Mouse (Mus musculus): ENCODE measurements around the gene Gm5741.
"Not testable (repeated sequence)": the region's sequence is repeated elsewhere in the genome, so short reads cannot be mapped to it uniquely, and the experiment has no call there.

Gm5741 gene

DNA sequence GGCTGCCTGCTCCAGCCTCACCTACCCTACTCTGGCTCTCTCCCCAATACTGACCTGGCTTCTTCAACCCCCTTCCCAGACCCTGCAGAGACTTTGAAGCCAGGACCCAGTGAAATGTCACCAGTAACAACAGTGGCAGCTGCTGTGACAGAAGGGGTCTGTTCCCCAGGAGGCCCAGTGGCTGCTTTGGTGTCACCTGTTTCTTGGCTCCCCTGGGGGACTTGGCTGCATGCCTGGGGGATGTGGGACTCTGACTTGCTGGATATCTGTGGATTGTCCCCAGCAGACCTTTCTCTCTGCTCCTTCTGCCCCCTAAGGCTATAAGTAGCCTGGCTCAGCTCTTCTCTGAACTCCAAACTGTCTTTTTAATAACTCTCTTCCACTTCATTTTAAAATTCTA is at the start of gene Gm5741:
Gene Gm5741 (minus strand): TSS at position 1 of the 400 bp plus-strand sequence.
- no peak for DNase-seq (ENCODE audit: low read depth, low spot score)

DNA sequence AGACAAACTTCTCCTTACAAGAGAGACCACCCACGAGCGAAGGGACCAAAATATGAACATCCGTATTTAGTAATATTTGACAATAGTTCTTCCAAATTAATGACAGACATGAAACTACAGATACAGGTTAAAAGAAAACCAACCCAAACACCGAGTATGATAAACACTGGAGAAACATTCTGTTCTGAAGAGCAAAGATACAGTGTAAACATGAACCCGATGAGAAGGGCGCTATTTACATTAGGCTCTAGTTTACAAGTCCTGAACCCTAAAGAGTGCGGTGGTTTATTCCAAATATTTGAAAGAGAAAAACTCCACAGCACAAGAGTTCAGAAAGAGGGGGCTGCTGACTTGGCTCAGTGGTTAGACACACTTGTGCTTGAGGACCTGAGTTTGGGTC is 49.2 kb upstream of the Gm5741 start:
- no peak for DNase-seq (ENCODE audit: low read depth, low spot score)

DNA sequence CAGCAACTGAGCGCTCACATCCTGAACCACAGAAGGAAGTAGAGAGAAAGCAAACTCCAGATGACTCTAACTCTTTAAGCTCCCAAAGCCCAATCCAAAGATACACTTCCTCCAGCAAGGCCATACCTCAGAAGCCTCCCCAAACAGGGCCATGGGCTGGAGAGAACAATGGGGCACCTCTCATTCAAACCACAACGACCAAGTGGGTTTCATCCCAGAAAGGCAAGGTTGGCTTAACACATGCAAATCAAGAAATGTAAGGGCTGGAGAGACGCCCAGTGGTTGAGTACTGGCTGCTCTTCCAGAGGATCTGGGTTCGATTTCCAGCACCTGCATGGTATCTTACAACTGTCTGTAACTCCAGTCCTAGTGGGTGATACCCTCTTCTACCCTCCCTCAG is 47.7 kb upstream of the Gm5741 start:
- DNase-seq (ENCODE audit: low read depth, low spot score), result no peak

DNA sequence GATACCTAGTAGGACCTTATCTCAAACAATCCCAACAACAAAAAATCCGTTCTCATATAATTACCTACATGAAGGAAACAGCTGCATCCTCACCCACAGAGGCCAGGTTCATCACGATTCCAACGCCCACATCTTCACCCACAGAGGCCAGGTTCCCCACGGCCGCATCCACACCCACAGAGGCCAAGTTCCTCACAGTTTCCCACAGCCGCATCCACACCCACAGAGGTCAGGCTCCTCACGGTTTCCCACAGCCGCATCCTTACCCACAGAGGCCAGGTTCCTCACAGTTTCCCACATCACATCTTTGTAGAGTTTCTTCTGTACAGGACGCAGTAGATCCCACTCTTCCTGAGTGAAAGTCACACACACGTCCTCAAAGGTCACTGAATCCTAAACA is 45.5 kb upstream of the Gm5741 start:
- no peak for DNase-seq (ENCODE audit: low read depth, low spot score)

DNA sequence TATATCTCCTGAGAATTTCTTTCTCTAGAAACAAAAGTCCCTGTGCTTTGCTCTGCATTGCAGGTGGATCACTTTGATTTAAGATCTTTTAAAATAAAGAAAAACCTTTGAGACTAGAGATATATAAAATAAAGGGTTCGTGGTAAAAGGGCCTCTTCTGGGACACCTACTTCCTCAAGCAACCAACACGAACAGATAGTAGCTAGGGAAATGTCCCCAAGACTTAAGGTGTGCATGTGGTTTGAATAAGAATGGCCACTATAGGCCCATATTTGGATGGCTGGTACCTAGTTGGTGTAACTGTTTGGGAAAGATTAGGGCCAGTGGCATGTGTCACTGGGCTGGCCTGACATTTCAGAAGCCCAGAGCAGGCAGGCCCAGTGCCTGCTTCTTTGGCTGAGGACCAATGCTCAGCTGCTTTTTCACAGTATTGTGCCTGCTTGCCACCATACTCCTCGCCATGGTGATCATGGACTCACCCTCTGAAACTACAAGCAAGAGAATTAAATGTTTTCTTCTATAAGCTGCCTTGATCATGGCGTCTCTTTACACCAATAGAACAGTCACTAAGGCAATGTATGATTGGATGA is 32.4 kb upstream of the Gm5741 start:
- no peak for DNase-seq (ENCODE audit: low read depth, low spot score)

DNA sequence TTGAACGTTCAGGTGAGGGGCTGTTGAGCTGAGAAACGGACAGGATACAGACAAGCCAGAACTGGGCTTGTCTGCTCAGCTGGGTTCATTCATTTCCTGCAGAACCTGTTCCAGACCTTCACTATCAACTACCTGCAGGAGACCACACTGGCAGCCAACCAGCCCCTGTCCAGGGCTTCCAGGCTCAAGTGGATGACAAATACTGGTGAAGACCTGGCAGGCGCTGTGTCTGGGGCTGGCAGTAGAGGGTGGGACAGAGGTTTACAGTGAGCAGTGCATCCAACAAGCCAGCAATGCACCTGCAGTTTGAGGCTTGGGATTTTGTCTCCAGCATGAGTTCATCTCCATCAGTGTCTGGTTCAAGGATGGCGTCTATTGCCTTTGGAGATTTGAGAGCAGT is 29.1 kb upstream of the Gm5741 start:
- no peak for DNase-seq (ENCODE audit: low read depth, low spot score)

DNA sequence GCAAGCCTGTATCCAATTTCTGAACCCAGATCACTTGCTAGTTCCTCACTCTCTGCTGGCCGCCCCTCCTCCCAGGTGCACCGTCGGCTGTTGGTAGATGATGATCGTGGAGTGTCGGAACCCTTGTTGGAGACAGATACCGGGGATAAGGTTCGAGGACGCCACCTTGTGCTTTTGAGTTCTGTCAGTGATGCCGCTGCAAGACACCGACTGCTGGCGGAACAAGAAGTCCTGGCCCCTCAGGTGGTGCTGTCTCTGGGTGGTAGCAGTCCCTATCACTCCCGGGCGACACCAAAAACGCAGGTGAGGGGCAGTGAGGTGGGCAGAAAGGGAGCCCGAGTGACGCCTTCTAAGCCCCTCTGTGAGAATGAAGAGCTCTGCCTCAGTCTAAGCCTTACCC is 28.4 kb upstream of the Gm5741 start:
- DNase-seq (ENCODE audit: low read depth, low spot score), result no peak

DNA sequence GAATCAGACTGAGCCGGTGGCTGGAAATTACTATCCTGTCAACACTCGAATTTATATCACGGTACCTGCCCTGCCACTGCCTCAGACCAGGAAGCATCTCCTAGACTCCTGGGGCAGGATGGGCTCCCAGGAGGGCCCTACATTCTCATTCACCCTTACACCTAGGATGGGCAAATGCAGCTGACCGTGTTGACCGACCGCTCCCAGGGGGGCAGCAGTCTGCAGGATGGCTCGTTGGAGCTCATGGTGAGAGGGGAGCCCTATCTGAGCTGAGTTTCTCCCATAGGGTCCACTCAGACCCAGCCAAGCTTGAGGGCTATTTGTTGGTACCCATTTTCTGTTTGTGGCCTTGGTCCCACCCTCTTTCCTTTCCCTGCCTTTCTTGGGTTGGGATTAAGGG is 27.8 kb upstream of the Gm5741 start:
- DNase-seq (ENCODE audit: low read depth, low spot score), result no peak

DNA sequence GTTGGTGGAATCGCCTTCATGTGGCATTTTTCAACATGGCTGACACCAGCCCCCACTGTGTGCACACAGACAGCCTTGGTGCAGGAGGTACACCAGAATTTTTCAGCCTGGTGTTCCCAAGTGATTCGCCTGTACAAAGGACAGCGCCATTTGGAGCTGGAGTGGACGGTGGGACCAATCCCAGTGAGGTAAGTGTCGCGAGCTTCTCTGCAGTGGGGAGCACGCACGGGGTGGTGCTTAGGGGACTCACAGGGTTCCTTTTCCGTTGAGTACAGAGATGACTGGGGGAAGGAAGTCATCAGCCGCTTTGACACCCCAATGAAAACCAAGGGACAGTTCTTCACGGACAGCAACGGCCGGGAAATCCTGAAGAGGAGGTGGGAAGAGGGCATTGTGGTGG is 27.3 kb upstream of the Gm5741 start:
- no peak for DNase-seq (ENCODE audit: low read depth, low spot score)

DNA sequence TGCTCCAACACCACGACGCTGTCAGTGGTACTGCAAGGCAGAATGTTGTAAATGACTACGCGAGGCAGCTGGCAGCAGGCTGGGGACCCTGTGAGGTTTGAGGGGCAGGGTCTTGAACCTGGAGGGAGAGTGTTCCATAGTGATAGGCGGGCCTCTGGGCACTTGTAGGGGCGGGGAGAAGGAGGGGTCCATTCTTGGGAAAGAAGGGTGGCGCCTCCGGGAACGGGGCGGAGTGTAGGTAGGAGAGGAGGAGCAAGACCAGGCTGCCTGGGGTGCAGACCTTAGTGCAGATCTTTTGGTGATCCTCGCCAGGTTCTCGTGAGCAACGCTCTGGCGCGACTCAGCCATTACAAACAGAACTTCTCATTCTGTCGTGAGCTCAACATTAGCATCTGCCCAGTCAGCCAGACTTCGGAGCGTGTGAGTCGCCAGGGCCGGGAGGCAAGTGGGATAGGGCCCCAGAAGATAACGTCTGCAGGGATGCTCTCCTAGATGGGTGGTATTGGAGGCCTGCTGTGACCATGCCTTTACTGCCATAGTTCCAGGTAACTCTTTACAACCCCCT is 23.8 kb upstream of the Gm5741 start:
- DNase-seq (ENCODE audit: low read depth, low spot score), result no peak

DNA sequence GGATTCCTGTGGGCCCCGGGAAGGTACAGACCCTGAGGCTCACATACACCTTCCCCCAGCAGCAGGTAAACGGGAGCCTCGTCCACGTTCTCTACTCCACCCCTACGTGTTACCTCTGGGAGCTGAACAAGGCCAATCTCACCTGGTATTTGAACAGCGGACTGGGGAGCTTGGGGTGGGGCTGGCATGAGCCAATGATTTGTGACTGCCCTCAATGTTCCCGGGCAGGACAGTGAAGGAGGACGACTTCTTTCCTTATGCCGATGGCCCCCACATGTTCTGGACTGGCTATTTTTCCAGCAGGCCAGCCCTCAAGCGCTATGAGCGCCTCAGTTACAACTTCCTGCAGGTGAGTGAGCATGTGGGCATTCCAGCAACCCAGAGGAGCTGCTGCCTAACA is 23.1 kb upstream of the Gm5741 start:
- no peak for DNase-seq (ENCODE audit: low read depth, low spot score)

DNA sequence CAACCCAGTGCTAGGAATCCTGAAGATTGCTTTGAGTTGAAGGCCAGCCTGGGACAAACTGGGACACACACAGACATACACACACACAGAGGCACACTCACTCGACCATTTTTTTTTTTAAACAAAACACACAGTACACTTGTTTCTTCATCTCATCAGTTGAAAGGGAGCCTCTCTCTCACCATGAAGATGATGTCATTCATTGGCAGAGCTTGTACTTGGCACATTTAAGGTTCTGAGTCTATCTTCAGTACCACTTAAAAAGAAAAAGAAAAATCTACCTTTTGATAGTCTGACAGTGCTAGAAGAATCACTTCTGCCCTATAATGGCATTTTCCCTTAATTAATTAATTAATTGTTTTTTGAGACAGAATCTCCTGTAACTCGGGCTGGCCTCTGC is 21.0 kb upstream of the Gm5741 start:
- no peak for DNase-seq (ENCODE audit: low read depth, low spot score)

DNA sequence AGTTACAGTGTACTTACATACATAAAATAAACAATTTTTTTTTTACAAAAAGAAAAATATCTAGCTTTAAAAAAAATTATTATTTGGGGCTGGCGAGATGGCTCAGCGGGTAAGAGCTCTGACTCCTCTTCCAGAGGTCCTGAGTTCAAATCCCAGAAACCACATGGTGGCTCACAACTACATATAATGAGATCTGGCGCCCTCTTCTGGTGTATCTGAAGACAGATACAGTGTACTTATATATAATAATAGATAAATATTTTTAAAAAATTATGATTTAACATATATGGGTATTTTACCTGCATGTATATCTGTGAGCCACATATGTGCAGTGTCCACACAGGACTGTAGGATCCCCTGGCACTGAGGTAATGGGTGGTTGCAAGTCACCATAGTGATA is 18.5 kb upstream of the Gm5741 start:
- no peak for DNase-seq (ENCODE audit: low read depth, low spot score)

DNA sequence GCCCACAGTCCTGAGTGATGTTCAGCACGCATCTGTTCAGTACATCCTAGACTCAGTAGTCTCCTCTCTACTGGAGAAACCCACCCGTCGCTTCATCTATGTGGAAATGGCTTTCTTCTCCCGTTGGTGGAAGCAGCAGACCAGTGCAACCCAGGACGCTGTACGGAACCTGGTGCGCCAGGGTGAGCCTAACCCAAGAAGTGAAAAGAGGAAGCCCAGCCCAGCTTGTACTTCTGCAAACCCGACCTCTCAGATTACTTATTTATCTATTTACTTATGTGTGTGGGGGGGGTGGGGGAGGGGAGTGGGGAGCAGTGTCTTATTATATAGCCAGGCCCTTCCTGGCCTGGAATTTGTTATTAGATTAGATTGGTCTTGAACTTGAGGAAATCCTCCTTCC is 16.9 kb upstream of the Gm5741 start:
- DNase-seq (ENCODE audit: low read depth, low spot score), result no peak

DNA sequence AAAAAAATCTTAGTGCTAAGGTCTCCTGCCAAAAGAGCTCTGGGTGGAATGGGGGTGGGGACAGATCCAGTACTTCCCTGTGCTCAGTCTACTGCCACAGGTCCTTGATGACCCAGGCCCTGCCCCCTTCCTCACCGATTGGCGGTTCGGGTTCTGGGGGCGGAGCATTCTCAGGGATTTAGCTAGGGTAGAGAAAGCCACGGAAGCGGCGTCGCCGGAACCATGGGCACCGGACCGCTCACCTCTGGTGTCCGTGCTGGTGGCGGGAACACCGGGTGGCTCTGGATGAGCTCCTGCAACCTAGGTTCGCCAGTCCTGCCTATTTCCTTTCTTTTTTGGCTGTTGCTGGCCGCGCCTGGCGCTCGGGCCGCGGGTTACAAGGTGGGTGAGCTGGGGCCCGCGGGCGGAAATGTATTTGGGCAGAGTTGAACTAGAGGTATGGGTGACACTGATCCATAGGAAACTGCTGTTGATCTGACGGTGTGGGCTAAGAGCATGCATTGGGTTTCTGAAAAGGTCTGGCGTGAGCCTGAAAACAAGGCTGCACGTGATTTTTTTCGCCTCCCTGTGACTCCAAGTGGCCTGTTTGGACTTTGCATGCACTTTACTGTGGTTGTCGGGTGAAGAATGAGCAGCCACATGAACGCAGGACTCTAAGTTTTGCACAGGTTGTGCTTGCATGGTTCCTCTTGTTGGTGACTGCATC is 15.5 kb upstream of the Gm5741 start, which contains the start of gene Man2b1:
Gene Man2b1 (plus strand): TSS at position 163 of the 706 bp plus-strand sequence.
- peak; percentile 82 for DNase-seq (ENCODE audit: low read depth, low spot score)

DNA sequence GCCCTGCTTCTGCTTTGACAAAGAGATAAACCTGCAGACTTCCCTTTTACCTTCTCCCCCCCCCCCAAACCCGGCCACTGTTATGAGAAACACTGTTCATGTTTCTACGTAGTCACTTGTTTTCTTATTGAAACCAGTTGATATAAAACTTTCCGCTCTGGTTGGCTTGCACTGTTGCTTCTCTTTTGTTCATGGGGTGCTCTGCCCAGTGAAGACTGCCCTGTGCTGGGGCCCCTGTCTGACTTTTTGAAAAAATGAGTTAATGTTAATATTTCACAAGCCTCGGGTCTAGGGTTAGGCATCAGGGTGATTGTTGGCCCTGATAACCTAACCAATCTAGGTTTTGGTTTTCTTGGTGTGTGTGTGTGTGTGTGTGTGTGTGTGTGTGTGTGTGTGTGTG is 14.4 kb upstream of the Gm5741 start:
- not testable (repeated sequence) for DNase-seq (ENCODE audit: low read depth, low spot score)

DNA sequence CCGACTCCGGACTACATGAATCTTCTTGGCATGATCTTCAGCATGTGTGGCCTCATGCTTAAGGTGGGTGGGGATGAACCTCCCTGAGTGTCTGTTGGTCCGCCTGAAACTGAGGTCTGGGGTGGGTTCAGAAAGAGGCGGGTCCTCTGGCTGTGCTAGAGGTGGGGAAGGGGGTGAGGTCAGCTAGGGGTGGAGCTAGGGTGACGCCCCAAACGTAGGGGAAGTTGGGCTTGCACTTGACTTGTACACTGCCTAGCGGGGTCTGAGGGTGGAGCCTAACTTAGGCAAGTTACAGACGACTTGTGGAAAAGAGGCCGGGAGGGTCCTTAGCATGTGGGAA is 13.4 kb upstream of the Gm5741 start, which contains the start of gene Wdr83:
Gene Wdr83 (minus strand): TSS at position 91 of the 340 bp plus-strand sequence.
- no peak for DNase-seq (ENCODE audit: low read depth, low spot score)

DNA sequence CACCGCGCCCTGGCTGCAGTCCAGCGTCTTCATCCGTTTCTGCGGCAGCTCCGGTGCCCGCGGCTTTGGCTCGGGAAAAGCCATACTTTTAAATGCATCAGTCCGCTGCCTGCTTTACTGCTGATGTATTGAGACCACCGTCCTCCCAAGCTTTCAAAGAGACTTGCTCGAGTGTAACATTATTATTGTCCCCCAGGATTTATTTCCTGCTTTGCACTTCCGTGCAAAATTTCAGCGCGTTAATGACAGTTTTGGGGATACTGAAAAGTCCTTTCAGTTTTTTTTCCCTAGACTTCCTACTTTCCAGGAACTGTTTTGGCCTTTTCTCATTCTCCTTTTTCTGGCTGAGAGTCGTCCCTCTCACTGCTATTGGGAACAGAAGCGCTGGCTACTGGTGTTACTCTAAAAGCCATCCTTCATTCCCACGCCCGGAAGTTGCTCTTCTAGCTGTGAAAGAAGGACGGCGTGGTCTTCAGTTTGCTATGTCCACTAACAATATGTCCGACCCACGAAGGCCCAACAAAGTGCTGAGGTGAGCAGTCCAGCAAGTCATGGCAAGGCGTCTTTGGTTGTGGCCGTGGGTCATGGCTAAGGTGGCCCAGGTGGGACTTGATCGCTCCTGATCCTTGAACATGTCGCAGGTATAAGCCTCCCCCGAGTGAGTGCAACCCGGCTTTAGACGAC is 12.9 kb upstream of the Gm5741 start, which contains the start of gene Wdr83os:
Gene Wdr83os (plus strand): TSS at position 209 of the 684 bp plus-strand sequence.
- DNase-seq (ENCODE audit: low read depth, low spot score), result no peak

DNA sequence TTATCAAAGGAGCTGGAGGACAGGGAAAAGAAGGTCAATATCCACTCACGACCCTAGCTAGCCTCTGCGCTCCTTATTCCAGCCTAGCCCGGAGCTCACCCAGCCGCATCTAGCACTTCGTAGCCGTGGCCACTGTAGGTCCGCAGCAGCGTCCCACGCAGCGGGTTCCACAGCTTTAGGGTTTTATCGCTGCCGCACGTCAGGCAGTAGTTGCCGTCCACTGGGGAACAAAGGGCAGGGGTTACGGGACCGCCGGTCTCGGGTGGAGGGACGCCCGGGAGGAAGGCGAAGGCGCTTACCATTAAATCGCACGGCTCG is 12.4 kb upstream of the Gm5741 start:
- DNase-seq (ENCODE audit: low read depth, low spot score), result no peak

DNA sequence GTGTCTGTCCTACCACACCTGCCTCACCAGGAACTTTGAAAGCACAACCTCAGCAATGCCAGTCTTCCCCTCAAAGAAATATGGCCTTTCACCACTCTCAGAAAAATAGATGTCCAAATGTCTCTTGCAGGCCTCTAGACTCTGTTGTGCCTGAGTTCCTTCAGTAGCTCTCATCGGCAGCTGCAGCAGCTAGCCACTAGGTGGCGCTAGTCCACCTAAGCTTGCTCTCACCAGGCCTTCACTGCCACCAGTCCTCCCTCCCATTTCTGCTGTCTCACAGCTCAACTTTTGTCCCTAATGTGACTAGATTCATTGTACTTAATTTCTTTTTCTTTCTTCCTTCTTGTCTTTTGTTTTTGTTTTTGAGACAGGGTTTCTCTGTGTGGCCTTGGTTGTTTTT is 9.2 kb upstream of the Gm5741 start:
- no peak for DNase-seq (ENCODE audit: low read depth, low spot score)

DNA sequence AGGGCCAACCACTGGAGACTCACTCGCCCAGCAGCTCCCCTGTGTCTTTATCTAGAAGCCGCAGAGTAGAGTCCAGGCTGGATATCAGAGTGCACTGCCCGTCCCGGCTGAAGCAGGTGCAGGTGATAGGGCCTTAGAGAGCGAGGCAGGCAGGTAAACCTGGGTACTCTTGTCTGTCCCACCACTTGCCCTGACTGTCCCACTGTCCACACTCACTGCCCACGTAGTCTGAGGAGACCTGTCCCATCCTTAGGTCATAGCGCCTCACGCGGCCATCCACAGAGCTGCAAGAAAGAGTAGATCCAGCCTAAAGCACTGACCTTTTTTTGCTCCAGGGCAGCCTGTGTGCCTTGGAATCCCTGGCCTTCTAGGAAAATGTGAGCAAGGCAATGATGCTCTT is 8.2 kb upstream of the Gm5741 start:
- no peak for DNase-seq (ENCODE audit: low read depth, low spot score)

DNA sequence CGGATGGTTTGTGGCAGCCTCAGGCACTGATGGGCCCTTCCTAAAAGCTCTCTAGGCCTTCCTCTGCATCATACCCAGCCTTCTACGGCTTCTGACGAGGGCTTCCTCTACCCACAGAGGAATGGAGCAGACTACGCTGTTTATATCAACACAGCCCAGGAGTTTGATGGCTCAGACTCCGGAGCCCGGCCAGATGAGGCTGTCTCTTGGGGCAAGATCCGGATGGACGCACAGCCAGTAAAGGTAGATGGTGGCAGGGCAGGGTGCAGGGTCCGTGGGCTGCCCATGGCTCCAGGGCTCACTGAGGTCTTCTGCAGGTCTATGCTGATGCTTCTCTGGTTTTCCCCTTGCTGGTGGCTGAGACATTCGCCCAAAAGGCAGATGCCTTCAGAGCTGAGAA is 6.8 kb upstream of the Gm5741 start:
- DNase-seq (ENCODE audit: low read depth, low spot score), result no peak

DNA sequence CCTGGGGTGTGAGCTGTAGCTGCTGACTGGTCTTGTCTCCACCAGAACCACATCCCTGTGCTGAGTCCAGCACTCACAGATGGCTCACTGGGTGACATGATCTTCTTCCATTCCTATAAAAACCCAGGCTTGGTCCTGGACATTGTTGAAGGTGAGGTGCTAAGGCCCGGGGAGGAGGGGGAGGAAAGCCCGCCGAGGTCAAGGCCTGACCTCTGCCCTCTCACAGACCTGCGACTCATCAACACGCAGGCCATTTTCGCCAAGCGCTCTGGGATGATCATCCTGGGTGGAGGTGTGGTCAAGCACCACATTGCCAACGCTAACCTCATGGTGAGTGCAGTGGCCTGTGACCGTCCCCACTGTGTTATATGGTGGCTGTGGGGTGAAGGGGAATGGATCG is 6.4 kb upstream of the Gm5741 start:
- DNase-seq (ENCODE audit: low read depth, low spot score), result no peak

Data from WW6 (cell line).